Mouse (Mus musculus) brain, embryonic 14.5 days (tissue): ENCODE measurements around the gene P4ha3. TPM values are rescaled to one million over a fixed set of nuclear protein-coding genes. Genes with fewer than 3 reads are reported as not detected.

Experiments
- DNase-seq: peaks from one replicate; pipeline ENCODE4 v3.0.0-alpha.2; 2011; ENCODE audit warnings: low read depth
- CTCF ChIP-seq: fragments of 200-500 bp; IDR thresholded peaks from 2 replicates; pipeline ENCODE4 v1.5.1; 2012; ENCODE audit warnings: inconsistent platforms, mild to moderate bottlenecking, moderate library complexity, borderline replicate concordance; ENCODE audit not compliant: insufficient read depth, insufficient read length; ENCODE audit errors: extremely low read depth
- POLR2A ChIP-seq: fragments of 200-500 bp; IDR thresholded peaks from 2 replicates; pipeline ENCODE4 v1.6.1; 2012; ENCODE audit warnings: mild to moderate bottlenecking, inconsistent platforms, borderline replicate concordance; ENCODE audit not compliant: poor library complexity, insufficient read depth, insufficient read length, severe bottlenecking; ENCODE audit errors: extremely low read depth
- polyA plus RNA-seq: library from polyadenylated mRNA; depleted of rRNA; stranded (reverse); fragments of >200 nt; gene quantifications from 2 replicates; pipeline ENCODE4 v1.2.3, GENCODE M21; 2012

Gene P4ha3
- polyA plus RNA-seq, 1 experiment, result 22.0 TPM

DNA sequence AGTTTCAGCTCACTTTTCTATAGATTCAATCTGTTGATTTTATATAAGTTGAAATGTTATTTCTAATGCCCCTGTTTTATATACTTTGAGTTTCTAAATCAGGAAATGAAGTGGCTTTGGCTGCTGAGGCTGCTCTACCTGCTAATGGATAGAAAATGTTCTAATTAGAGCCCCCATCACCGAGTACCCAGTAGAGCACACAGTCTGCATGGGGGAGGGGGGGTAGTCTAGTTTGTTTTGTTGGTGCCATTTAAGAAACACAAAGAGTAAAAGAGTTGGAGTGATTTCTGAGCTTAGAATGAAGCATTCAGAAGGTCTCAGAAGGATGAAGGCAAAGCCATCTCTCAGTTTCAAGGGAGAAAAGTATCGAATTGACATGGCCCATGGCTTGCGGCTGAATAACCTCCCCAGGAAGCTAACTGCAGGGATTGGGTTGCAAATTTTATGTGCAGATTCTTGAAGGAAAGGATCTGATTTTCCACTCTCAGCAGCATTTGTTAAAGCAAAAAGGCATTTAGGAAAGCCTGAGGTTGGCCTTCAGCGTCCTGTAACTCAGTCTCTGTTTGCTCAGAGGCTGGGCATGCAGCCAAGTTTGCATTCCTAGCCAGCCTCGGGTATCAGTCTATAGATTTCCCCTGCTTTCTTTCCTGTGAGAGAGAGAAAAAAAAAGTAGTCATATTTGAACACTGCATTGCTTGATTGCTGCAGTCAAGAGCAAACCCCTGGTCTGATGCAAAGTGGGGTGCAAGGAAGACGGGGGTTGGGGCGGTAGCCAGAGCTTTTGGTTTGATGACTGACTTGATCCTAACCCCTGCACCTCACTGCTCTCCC is 2.6 kb downstream of the P4ha3 start:
- TF ChIP-seq CTCF, result no peak
- TF ChIP-seq POLR2A, result no peak
- DNase-seq, result peak; percentile 92

DNA sequence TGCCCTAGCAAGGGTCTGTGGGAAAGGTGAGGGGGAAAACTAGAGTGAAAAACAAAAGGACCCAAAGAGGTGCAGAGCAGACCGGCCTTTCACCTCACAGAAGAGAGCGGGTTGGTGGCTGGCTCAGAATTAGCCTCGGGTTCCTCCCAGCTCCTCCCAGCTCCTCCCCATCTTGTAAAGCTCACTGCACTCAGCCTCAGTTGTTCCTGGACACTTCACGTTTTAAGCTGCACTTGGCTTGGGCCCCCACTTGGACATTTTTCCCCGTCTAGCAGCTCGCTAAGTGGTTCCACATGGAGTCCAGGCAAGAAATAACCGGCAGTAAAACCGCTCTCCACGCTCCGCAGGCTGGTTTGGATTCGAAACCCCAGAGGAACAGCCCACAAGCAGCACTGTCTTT is 3.3 kb downstream of the P4ha3 start:
- DNase-seq, result peak; percentile 65
- no peak for TF ChIP-seq POLR2A
- no peak for TF ChIP-seq CTCF

DNA sequence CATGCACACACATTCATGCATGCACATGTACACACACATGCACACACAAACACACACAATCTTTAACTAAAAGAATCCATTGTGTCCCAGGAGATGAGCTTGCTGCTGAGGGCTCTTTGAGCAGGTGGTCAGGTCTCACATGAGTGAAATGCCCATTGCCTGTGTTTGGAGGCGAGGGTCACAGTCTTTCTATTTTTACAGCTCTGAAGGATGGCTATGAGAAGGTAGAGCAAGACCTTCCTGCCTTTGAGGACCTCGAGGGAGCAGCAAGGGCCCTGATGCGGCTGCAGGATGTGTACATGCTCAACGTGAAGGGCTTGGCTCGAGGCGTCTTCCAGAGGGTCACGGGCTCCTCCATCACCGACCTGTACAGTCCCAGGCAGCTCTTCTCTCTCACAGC is 8.2 kb downstream of the P4ha3 start:
- no peak for DNase-seq
- no peak for TF ChIP-seq CTCF
- no peak for TF ChIP-seq POLR2A

DNA sequence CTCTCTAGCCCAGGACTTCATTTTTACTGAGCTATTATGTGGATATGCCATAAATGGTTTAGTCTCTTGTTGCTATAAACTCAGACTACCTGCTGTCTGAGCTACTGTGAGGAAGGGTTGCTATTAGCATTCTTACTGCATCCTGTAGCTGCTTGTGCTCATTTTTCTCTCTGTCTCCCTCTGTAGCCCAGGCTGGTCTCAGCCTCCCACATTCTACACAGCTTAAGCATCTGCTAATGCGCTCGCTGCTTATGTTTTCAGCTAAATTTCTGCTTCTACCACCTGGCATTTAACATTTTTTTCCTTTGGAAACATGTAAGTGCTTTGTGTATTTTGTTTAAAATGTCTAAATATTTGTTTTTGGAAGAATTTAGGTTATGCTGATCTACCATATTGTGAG is 10.4 kb downstream of the P4ha3 start:
- TF ChIP-seq POLR2A (no peak), CTCF (no peak)
- peak; percentile 54 for DNase-seq

DNA sequence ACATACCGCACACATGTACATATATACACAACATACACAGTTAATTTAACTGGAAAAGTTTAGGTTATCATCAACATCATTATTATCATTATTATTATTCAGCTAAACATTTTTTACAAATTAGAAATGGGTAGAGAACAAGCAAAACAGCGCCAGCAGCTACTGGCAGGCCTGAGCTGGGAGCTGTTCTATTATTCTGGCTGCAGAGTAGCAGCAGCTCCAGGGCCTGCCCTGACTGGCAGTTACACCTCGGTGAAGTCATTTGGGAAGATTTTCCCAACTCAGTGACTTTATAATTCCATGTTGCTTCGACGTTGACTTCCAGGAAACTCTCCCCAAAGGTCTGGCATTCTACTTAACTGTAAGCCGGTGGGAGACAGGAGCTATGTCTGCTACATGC is 11.4 kb downstream of the P4ha3 start:
- DNase-seq, result no peak
- TF ChIP-seq CTCF (no peak), POLR2A (no peak)

DNA sequence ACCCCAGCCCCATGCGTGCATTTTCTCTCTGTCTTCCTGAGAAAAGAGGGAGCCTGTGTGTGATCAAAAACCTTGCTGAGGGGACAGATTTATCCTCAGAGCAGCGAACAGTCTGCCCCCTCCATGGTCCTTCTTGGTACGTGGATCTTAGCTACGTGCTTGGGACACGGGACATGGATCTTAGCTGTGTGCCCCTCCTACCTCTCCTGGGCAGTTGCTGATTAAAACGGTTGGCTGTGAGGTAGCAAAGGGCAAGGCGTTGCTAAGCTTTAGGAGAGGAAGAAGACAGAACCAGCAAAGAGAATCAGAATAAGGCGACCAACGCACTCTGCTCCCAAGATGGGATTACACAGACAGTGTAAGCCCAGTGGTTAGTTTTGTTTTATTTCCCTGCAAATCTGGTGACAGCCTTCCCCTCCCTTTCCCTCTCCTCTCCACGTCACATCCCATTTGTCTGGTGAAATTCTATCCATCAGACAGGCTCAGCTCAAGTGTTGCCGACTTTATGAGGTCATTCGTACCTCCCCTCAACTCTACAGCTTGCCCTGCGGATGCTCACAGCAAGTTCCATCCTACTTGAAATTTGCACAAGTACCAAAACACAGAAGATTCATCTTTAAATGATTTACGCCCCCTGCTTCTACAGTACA is 13.7 kb downstream of the P4ha3 start:
- DNase-seq, result no peak
- TF ChIP-seq CTCF (no peak), POLR2A (no peak)

DNA sequence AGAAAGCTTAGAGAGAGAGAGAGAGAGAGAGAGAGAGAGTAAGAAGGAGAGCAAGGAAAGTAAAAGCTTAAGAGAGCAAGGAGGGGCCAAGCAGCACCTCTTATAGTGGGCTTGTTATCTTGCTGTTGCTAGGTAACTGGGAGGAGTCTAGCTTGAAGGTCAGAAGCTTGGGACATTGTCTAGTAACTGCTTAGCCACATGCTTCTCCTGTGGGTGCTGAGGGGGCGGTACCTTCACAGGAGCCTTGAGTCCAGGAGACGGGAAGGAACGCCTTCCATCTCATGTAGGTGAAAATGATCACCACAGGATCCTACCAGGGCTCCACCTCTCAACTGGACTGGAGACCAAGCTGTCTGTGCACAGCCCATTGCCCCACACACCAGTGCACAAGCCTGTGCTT is 16.1 kb downstream of the P4ha3 start:
- TF ChIP-seq POLR2A, result no peak
- no peak for DNase-seq

DNA sequence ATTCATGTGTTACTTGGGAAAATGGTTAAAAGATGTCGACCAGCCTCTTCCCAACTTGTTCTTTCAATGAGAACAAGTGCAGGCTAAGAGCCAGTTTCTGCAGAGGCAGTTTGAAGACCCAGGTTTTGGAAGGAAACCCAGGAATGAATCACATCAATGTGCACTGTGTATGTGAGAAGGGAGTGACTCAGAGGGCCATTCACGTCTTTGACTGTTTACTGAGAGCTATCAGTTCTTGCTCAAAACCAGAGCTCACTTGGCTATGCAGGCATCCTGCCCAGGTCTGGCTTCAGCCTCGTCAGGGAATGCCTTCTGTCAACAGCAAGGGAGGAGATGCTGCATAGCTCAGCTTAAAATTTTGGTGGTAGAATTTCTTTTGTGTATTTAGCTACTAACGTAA is 17.0 kb downstream of the P4ha3 start:
- DNase-seq, result peak; percentile 66
- no peak for TF ChIP-seq POLR2A
- TF ChIP-seq CTCF, result no peak

DNA sequence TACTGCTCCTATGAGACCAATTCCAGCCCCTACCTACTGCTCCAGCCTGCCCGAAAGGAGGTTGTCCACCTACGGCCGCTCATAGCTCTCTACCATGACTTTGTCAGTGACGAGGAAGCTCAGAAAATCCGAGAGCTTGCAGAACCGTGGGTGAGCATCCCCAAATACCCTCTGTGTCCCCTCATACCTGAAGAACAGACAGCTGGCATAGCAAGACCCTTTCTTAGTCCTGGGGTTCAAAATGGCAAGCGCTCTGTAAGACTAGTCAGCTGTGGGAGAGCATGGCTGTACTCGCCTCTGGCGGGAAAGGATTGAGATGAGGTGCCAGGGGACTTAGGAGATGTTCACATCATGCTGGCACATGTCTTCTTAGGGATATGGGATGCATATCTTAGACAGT is 20.6 kb downstream of the P4ha3 start:
- no peak for DNase-seq
- TF ChIP-seq CTCF (no peak), POLR2A (no peak)

DNA sequence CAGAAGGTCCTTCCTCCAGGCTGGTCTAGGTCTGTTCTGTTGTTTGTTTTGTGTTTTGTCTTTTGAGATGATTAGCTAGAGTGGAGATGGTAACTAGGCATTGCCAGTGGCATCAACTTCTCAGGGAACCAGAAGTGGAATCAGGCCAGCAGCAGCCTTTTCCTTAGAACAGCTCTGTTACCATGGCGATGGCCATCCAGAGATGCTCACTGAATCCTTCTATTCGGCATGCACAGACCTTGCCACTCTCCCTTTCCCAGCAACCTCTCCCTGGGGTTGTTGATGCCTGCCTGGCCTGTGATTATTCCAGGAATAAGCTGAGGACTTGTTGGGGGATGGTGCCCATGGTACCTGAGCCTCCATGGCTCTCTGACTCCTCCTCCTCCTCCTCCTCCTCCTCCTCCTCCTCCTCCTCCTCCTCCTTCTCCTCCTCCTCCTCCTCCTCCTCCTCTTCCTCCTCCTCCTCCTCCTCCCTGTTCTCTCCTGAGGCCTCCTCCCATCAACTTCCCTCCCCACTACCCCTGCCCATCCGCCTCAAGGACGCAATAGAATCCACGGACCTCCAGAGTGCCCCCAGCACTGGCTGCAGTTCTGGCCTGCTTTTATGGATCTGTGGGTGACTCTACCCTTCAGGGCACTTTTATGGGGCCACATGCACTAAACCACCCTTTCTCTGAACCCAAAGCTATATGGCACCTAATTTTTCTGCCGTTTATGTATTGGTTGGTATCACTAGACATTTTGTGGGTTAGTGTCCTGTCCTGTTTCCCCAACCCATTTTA is 22.7 kb downstream of the P4ha3 start:
- TF ChIP-seq POLR2A, result no peak
- no peak for TF ChIP-seq CTCF
- peak; percentile 94 for DNase-seq

DNA sequence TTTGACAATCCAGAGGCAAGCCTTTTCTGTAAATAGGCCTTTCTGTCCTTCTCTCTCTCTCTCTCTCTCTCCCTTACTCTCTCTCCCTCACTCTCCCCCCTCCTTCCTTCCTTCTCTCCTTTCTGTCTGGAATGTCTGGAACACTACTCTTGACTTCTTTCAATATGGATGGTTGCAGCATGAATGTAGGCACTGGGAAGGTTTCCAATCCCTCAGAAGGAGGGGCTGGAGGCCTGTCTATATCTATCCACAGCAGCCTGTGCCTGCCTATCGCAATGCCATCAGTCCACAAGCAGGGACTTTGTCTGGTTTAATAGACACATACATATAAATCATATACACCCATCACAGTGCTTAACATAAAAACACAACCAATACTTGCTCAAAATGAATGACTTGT is 23.9 kb downstream of the P4ha3 start:
- no peak for TF ChIP-seq CTCF
- no peak for TF ChIP-seq POLR2A
- peak; percentile 83 for DNase-seq

DNA sequence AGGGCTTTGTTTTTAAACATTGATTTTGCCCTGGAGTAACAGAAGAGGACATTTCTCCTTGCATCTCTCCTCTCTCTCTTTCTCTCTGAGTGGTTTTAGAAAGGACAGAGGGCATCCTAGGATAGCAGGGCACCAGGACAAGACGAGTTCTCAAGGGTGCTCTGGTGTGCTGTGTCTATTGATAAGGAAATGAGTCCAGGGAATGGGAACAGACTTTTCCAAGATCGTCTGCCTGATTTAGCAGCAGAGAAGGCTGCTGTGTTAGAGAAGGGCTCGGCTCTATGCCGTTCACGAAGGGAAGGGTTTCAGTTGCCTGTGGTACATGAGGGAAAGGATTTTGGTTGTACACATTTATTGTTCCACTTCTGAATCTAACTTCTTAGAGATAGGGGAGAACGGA is 24.4 kb downstream of the P4ha3 start:
- peak; percentile 53 for DNase-seq
- TF ChIP-seq POLR2A, result no peak
- TF ChIP-seq CTCF, result no peak

DNA sequence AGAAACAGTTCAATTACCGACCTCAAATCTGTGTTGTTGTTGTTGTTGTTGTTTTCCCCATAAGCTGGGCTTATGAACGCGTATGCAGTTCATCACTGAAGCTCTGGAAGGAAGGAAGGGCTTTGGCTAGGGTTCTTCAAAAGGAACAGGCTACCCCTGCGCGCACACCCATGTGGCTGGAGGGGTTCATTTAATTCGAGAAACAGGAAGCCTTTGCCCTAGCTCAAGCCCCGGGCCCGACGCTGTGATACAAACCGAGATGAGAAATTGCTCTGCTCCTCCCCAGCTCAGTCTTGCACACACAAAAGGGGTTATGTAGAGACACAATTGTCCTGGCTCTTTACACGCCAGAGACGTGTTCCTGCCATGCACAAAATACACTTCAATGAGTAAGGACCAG is 25.0 kb downstream of the P4ha3 start:
- TF ChIP-seq POLR2A, result no peak
- TF ChIP-seq CTCF, result no peak
- no peak for DNase-seq
